Mouse (Mus musculus) erythroblast, embryonic 14.5 days (primary cell): ENCODE results near the gene Tyro3. TPM values are rescaled to one million over a fixed set of nuclear protein-coding genes. Genes with fewer than 3 reads are reported as not detected.

ENCODE experiments used
- H3K27me3 ChIP-seq: 2 replicates; pipeline ENCODE4 v1.6.1; 2012; ENCODE audit warnings: inconsistent platforms; ENCODE audit not compliant: control insufficient read depth
- H3K36me3 ChIP-seq: 2 replicates; pipeline ENCODE4 v1.6.1; 2012; ENCODE audit warnings: mild to moderate bottlenecking, inconsistent platforms; ENCODE audit not compliant: control insufficient read depth
- H3K4me1 ChIP-seq: 2 replicates; pipeline ENCODE4 v1.6.1; 2012; ENCODE audit warnings: inconsistent platforms; ENCODE audit not compliant: control insufficient read depth
- H3K4me3 ChIP-seq: replicated peaks from 2 replicates; pipeline ENCODE3; 2012; ENCODE audit warnings: moderate library complexity, mild to moderate bottlenecking, inconsistent platforms
- H3K9me3 ChIP-seq: 2 replicates; pipeline ENCODE4 v1.6.1; 2012; ENCODE audit warnings: low read length, inconsistent platforms, mixed read lengths; ENCODE audit not compliant: control insufficient read depth
- GATA1 ChIP-seq: IDR thresholded peaks from 2 replicates; pipeline ENCODE4 v1.6.1; 2012; ENCODE audit warnings: low read length, inconsistent platforms, mixed read lengths
- TAL1 ChIP-seq: IDR thresholded peaks from 3 replicates; pipeline ENCODE4 v1.6.1; 2012; ENCODE audit warnings: low read length, inconsistent platforms, mixed read lengths
- polyA plus RNA-seq: library from polyadenylated mRNA; stranded (reverse); fragments of >175 nt; gene quantifications from 2 replicates; pipeline ENCODE4 v1.2.3, GENCODE M21; 2012

Tyro3 gene
- polyA plus RNA-seq, 1 experiment = not detected

- Histone ChIP-seq H3K4me3 (no peak overlapping the region), H3K9me3 (no peaks in the 10 kb centered on the region; the same call in 1 of the 2 replicates), H3K4me1 (peaks cover 8% of the 10 kb centered on the region), H3K36me3 (no peaks in the 10 kb centered on the region), H3K27me3 (peaks cover 63% of the 10 kb centered on the region)
- TF ChIP-seq TAL1 (no peak), GATA1 (no peak)
Observed at GRCm38 (mm10) chr2:119802767-119803617, 5.5 kb downstream of the Tyro3 start.

GRCm38 (mm10) chr2:119803618-119804274, 6.2 kb downstream of the Tyro3 start:
- Histone ChIP-seq H3K36me3 (no peaks in the 10 kb centered on the region), H3K4me1 (peaks cover 8% of the 10 kb centered on the region), H3K9me3 (no peaks in the 10 kb centered on the region; the same call in 1 of the 2 replicates), H3K27me3 (peaks cover 56% of the 10 kb centered on the region), H3K4me3 (no peak overlapping the region)
- TF ChIP-seq TAL1 (no peak), GATA1 (no peak)

GRCm38 (mm10) chr2:119804275-119804628, 6.7 kb downstream of the Tyro3 start:
- peaks cover 51% of the 10 kb centered on the region for H3K27me3 ChIP-seq
- TF ChIP-seq GATA1 (no peak), TAL1 (no peak)

GRCm38 (mm10) chr2:119804776-119805175, 7.2 kb downstream of the Tyro3 start:
- peaks cover 3% of the 10 kb centered on the region for H3K4me1 ChIP-seq
- no peak overlapping the region for H3K4me3 ChIP-seq
- H3K36me3 ChIP-seq = no peaks in the 10 kb centered on the region
- H3K9me3 ChIP-seq = no peaks in the 10 kb centered on the region; the same call in 1 of the 2 replicates
- TF ChIP-seq TAL1 = no peak
- TF ChIP-seq GATA1 = no peak
- peaks cover 46% of the 10 kb centered on the region for H3K27me3 ChIP-seq

More at GRCm38 (mm10) chr2:119804275-119804628, 6.7 kb downstream of the Tyro3 start:
- no peaks in the 10 kb centered on the region for H3K36me3 ChIP-seq
- H3K9me3 ChIP-seq = no peaks in the 10 kb centered on the region; the same call in 1 of the 2 replicates
- H3K4me3 ChIP-seq = no peak overlapping the region
- H3K4me1 ChIP-seq = peaks cover 6% of the 10 kb centered on the region

GRCm38 (mm10) chr2:119805536-119805935, 8.0 kb downstream of the Tyro3 start:
- Histone ChIP-seq H3K4me3 (no peak overlapping the region), H3K9me3 (no peaks in the 10 kb centered on the region), H3K4me1 (no peaks in the 10 kb centered on the region), H3K36me3 (no peaks in the 10 kb centered on the region), H3K27me3 (peaks cover 45% of the 10 kb centered on the region)
- TF ChIP-seq TAL1 (no peak), GATA1 (no peak)

GRCm38 (mm10) chr2:119808438-119808837, 10.9 kb downstream of the Tyro3 start:
- H3K9me3 ChIP-seq = no peaks in the 10 kb centered on the region
- H3K36me3 ChIP-seq = no peaks in the 10 kb centered on the region
- TF ChIP-seq GATA1 = no peak
- TF ChIP-seq TAL1 = no peak
- no peaks in the 10 kb centered on the region for H3K4me1 ChIP-seq
- no peak overlapping the region for H3K4me3 ChIP-seq
- peaks cover 23% of the 10 kb centered on the region for H3K27me3 ChIP-seq

- Histone ChIP-seq H3K4me1 (no peaks in the 10 kb centered on the region), H3K27me3 (peaks cover 18% of the 10 kb centered on the region)
- TF ChIP-seq TAL1 = no peak
- no peak for TF ChIP-seq GATA1
Observed at GRCm38 (mm10) chr2:119808881-119809280, 11.3 kb downstream of the Tyro3 start.

GRCm38 (mm10) chr2:119810890-119811289, 13.4 kb downstream of the Tyro3 start:
- H3K27me3 ChIP-seq = peaks cover 12% of the 10 kb centered on the region
- H3K36me3 ChIP-seq = no peaks in the 10 kb centered on the region
- H3K4me1 ChIP-seq = no peaks in the 10 kb centered on the region
- no peak overlapping the region for H3K4me3 ChIP-seq
- TF ChIP-seq GATA1 = no peak
- TF ChIP-seq TAL1 = no peak
- H3K9me3 ChIP-seq = no peaks in the 10 kb centered on the region

More at GRCm38 (mm10) chr2:119808881-119809280, 11.3 kb downstream of the Tyro3 start:
- no peaks in the 10 kb centered on the region for H3K36me3 ChIP-seq
- H3K9me3 ChIP-seq = no peaks in the 10 kb centered on the region
- H3K4me3 ChIP-seq = no peak overlapping the region

GRCm38 (mm10) chr2:119811490-119812146, 14.1 kb downstream of the Tyro3 start:
- Histone ChIP-seq H3K36me3 (no peaks in the 10 kb centered on the region), H3K4me1 (no peaks in the 10 kb centered on the region), H3K4me3 (no peak overlapping the region), H3K27me3 (peaks cover 12% of the 10 kb centered on the region), H3K9me3 (no peaks in the 10 kb centered on the region)
- TF ChIP-seq TAL1 = no peak
- no peak for TF ChIP-seq GATA1
